Mouse (Mus musculus) thymus, adult 2 months (tissue): ENCODE data around the gene Sys1. TPM values are rescaled to one million over a fixed set of nuclear protein-coding genes. Genes with fewer than 3 reads are reported as not detected.

Experiments used
- DNase-seq: peaks from one replicate; pipeline ENCODE4 v3.0.0; 2021
- H3K27ac ChIP-seq: fragments of 200-500 bp; 2 replicates; pipeline ENCODE4 v1.5.1; 2012; ENCODE audit warnings: low read length, control low read depth; ENCODE audit not compliant: control insufficient read depth, insufficient read depth
- H3K27me3 ChIP-seq: fragments of 200-500 bp; 2 replicates; pipeline ENCODE4 v1.6.1; 2012; ENCODE audit warnings: mild to moderate bottlenecking, low read length, moderate library complexity, mixed read lengths; ENCODE audit not compliant: control insufficient read depth, insufficient read depth
- H3K36me3 ChIP-seq: fragments of 200-500 bp; 2 replicates; pipeline ENCODE4 v1.6.1; 2012; ENCODE audit warnings: mild to moderate bottlenecking, low read length, moderate library complexity; ENCODE audit not compliant: control insufficient read depth, insufficient read depth
- H3K4me1 ChIP-seq: fragments of 200-500 bp; replicated peaks from 2 replicates; pipeline ENCODE4 v1.6.1; 2012; ENCODE audit warnings: low read length; ENCODE audit not compliant: control insufficient read depth, insufficient read depth
- H3K4me3 ChIP-seq: fragments of 200-500 bp; 2 replicates; pipeline ENCODE4 v1.5.1; 2012; ENCODE audit warnings: mild to moderate bottlenecking, low read length, control low read depth, moderate library complexity; ENCODE audit not compliant: control insufficient read depth, insufficient read depth
- CTCF ChIP-seq: fragments of 200-500 bp; IDR thresholded peaks from 2 replicates; pipeline ENCODE4 v1.5.1; 2012; ENCODE audit warnings: mild to moderate bottlenecking, control low read depth, low read length, moderate library complexity, borderline replicate concordance; ENCODE audit not compliant: control insufficient read depth, poor library complexity, insufficient read depth; ENCODE audit errors: extremely low read depth
- POLR2A ChIP-seq: fragments of 200-500 bp; IDR thresholded peaks from 2 replicates; pipeline ENCODE4 v1.6.1; 2012; ENCODE audit warnings: mild to moderate bottlenecking, low read length, control low read depth, moderate library complexity; ENCODE audit not compliant: control insufficient read depth, poor library complexity, insufficient read depth; ENCODE audit errors: extremely low read depth
- WGBS: fragments of 180-500 bp; shearing (Covaris S2); methylation state at CpG from one replicate; pipeline ENCODE4 v1.1.7; 2018; 5-methylcytosine and 5-hydroxymethylcytosine counted together
- polyA plus RNA-seq: library from polyadenylated mRNA; depleted of rRNA; stranded (reverse); fragments of >200 nt; gene quantifications from 2 replicates; pipeline ENCODE4 v1.2.3, GENCODE M21; 2012

Sys1 gene
- polyA plus RNA-seq, 1 experiment = 183 TPM

GRCm38 (mm10) chr2:164455421-164456190, 1.2 kb upstream of the Sys1 start:
- H3K27me3 ChIP-seq = no peaks in the 10 kb centered on the region
- H3K4me1 ChIP-seq = 0 out of 2 replicates have a peak, but pooled peaks cover 3% of the 10 kb centered on the region
- TF ChIP-seq POLR2A (no peak), CTCF (no peak)
- H3K4me3 ChIP-seq = no peak overlapping the region
- DNase-seq = no peak
- WGBS = 86% methylated on average over 6 of the region's 6 CpGs
- H3K27ac ChIP-seq = no peak overlapping the region
- no peaks in the 10 kb centered on the region for H3K36me3 ChIP-seq

GRCm38 (mm10) chr2:164456413-164456812, 351 bp upstream of the Sys1 start:
- H3K27me3 ChIP-seq = no peaks in the 10 kb centered on the region
- no peak for TF ChIP-seq POLR2A
- no peak for TF ChIP-seq CTCF
- no peaks in the 10 kb centered on the region for H3K36me3 ChIP-seq
- DNase-seq = no peak
- H3K4me1 ChIP-seq = peaks cover 4% of the 10 kb centered on the region; the same call in 1 of the 2 replicates
- H3K27ac ChIP-seq = no peak overlapping the region
- WGBS = 90% methylated on average over 1 of the region's 1 CpGs
- H3K4me3 ChIP-seq = no peak overlapping the region

GRCm38 (mm10) chr2:164457942-164458341, 1.2 kb downstream of the Sys1 start:
- Histone ChIP-seq H3K4me1 (peaks cover 6% of the 10 kb centered on the region), H3K36me3 (no peaks in the 10 kb centered on the region), H3K4me3 (no peak overlapping the region), H3K27me3 (no peaks in the 10 kb centered on the region), H3K27ac (no peak overlapping the region)
- no peak for DNase-seq
- WGBS = 42% methylated on average over 7 of the region's 7 CpGs
- no peak for TF ChIP-seq POLR2A

- Histone ChIP-seq H3K27me3 (no peaks in the 10 kb centered on the region), H3K36me3 (peaks cover 4% of the 10 kb centered on the region), H3K4me1 (peaks cover 6% of the 10 kb centered on the region), H3K4me3 (no peak overlapping the region), H3K27ac (no peak overlapping the region)
- TF ChIP-seq POLR2A = no peak
- TF ChIP-seq CTCF = no peak
- no peak for DNase-seq
- 19% methylated on average over 8 of the region's 8 CpGs for WGBS
Observed at GRCm38 (mm10) chr2:164458535-164458934, 1.8 kb downstream of the Sys1 start.

GRCm38 (mm10) chr2:164460745-164461551, 4.2 kb downstream of the Sys1 start, which contains the start of gene Gm20458:
TSS of gene Gm20458 (plus strand) at chr2:164460967.
- TF ChIP-seq POLR2A (peak; percentile 62; the same call in 1 of the 2 replicates), CTCF (0 out of 2 replicates have a peak, but pooled peaks have one; percentile 39)
- peak within 1 kb of the TSS; percentile 14; the same call in 1 of the 2 replicates for H3K27ac ChIP-seq
- peak within 1 kb of the TSS; percentile 94 for H3K4me3 ChIP-seq
- under 1% methylated on average over 75 of the region's 79 CpGs for WGBS
- DNase-seq = peak; percentile 95
- no peaks in the 10 kb centered on the region for H3K27me3 ChIP-seq
- H3K36me3 ChIP-seq = peaks cover 19% of the 10 kb centered on the region
- peaks cover 6% of the 10 kb centered on the region for H3K4me1 ChIP-seq

DNA sequence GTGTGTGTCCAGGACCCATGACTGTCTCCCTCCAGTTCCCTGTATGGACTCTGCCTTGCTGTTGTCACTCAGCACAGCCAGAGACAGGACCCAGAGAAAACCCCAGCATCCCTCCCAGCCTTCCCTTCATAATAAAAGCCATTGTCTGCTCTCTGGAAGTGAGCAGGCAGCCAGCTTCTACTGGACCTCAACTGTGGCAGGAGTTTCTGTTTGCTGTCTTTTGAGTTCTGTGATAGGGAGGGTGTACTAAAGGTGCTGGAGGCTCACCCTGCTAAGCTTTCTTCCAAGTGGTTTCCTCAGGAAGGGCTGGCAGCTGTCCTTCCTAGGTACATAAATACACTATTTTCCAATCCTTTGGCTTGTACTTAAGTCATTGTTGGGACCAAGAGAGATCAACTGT, 8.4 kb downstream of the Sys1 start:
- Histone ChIP-seq H3K36me3 (peaks cover 19% of the 10 kb centered on the region), H3K4me3 (no peak overlapping the region), H3K4me1 (peaks cover 6% of the 10 kb centered on the region), H3K27me3 (no peaks in the 10 kb centered on the region), H3K27ac (no peak overlapping the region)
- DNase-seq = no peak
- TF ChIP-seq POLR2A (no peak), CTCF (no peak)
